Mouse (Mus musculus) MN1 (cell line): ENCODE measurements around the gene Slc25a27.

Experiments used
- DNase-seq: peaks from one replicate; pipeline ENCODE4 v3.0.0-alpha.2; 2016; ENCODE audit warnings: low spot score

Slc25a27 gene

GRCm38 (mm10) chr17:43666576-43667289 is at the start of gene Slc25a27:
TSS of gene Slc25a27 (minus strand) at chr17:43667214.
- peak; percentile 96 for DNase-seq

- no peak for DNase-seq
Observed at GRCm38 (mm10) chr17:43716601-43717000, 49.6 kb upstream of the Slc25a27 start.

DNA sequence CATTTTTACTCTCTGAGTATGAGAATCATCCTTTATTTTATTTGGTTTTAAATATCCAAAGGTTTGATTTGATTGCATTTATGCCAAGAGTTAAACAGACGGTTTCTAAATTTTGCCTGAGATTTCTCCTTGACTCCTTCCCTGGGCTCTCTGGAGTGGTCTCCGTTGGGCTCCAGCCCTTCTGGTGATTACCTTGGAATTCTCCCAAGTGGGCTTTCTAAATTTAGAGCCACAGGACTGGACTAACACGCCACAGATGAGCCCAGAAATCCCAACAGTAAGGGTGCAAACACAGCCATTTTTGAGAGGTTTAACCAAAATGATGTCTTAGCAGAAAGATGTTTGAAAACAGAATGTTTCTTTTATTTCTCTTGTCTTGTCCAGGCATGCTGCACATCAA is 47.2 kb upstream of the Slc25a27 start:
- no peak for DNase-seq

DNA sequence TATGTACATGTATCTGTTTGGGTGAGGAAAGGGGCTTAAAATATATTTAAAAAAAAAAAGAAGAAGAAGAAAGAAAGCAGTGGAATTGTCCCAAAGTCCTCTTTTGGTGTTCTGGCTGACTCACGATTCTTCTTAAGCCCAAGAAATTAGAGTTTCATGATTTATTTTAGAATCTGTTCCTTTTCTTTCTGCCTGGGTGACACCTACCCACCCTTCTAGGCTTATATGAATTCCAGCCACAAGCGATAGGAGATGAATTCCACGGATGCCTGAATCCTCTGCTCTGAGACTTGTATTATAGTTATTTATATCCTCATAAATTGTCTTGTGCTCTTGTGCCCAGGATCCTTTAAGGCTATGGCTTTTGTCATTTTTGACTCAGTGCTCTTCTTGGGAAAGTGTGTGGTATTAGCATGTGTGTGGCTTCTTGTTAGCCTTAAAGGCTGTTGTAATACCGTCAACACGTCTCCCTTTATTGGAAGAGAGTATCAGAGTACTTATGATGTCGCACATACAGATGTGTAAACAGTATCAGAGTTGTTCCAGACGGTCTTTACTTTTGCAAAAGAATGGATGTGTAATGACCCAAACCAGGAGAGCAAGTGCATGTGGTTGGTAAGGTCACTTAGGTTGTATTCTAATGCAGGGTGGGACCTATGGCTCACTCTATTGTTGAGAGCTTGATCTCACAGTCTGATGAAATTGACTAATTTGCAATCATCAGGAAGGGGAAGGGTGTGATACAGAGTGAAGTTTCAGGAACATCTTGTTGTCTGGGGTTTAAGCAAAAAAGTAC is 44.7 kb upstream of the Slc25a27 start:
- no peak for DNase-seq

- no peak for DNase-seq
Observed at GRCm38 (mm10) chr17:43707254-43707653, 40.2 kb upstream of the Slc25a27 start.

- DNase-seq: no peak
Observed at GRCm38 (mm10) chr17:43706749-43707148, 39.7 kb upstream of the Slc25a27 start.

DNA sequence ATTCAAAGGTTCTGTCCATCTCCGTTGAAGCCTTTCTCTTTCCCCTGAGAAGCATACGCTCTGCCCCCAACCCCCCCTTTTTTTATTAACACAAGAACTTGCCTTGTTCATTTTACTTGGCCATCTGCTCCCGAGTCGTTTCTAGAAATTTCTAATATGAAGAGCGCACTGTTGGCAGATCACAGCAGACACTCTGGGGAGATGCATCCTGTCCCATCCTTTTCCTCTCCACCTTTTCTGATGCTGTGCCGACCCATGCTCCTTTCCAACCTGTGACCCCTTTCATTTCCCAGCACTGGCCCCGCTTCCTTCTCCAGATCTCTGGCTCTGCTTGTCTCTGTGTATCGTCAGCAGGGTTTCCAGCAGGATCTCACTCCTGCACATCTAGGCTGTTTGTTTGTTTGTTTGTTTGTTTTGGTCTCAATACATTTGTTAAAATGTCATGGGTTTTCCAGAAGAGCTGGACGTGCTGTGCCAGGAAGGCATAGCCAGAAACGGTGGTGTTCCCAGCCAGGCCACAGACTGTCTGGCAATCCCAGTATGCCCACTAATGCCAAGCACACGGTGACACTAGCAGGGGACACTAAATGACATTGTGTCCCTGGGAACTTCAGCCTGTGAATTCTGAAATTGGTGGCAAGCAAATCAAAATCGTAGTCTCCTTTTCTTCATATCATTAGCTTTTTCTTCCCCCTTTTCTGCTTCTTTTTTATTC is 37.4 kb upstream of the Slc25a27 start:
- DNase-seq: no peak

DNA sequence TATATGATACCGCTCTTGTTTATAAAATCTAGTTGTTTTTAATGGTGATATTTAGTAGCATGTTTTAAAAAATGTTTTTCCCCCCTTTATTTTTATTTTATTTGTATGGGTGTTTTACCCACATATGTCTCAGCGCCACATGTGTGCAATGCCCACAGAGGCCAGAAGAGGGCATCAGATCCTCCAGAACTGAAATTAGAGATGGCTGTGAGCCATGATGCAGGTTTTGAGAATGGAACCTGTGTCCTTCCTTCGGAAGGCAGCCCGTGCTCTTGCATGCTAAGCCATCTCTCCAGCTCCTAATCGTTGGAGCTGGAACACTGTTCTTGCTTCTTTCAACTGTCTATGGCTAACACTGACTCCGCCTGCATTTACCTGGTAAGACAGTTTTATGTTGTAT is 34.0 kb upstream of the Slc25a27 start:
- no peak for DNase-seq

DNA sequence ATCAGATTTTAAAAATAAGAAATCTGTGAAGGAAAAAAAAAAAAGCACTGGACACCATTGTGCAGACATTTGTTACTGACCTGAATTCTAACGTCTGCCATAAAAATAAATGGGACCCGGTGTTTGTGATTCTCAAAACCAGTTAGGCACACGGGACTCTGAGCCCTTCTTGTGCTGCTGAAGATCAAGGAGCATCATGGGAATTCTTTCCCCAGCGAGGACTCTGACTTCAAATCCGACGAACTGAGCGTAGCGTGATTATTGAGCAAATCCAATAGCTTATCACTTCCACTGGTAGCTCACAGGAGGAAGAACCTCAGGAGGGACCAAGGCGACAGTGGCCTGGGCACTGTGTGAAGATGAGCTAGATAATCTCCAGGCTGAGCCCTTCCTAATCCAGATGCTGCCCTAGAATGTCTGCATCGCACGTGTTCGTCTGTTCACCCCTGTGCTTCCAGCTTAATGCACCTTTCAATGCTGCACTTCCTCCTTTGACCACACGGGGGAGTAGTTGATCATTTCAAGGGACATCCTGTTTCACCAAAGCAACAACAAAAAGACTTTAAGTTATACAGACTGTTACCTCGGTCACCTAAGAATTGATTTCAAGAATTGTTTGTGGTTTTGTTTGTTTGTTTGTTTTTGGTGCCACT is 32.1 kb upstream of the Slc25a27 start:
- peak; percentile 64 for DNase-seq

GRCm38 (mm10) chr17:43689591-43689990 is 22.6 kb upstream of the Slc25a27 start:
- no peak for DNase-seq

DNA sequence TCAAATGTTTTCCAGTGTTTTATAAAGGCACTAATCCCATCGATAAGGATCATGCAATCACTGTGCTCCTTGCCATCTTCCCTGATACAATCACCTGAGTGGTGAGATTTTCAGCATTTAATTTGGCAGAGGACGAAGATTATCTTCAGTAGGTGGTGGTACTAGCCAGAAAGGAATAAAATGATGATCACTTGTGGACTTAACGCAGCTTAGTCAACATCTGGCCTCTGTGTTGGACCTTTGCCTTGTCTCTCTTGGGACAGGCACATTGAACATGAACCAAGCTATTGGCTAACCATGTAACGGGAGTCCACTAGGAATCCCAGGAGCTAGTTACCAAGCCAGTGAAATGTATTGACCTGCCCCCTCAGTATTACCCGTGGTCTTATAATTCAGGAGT is 17.6 kb upstream of the Slc25a27 start:
- no peak for DNase-seq

DNA sequence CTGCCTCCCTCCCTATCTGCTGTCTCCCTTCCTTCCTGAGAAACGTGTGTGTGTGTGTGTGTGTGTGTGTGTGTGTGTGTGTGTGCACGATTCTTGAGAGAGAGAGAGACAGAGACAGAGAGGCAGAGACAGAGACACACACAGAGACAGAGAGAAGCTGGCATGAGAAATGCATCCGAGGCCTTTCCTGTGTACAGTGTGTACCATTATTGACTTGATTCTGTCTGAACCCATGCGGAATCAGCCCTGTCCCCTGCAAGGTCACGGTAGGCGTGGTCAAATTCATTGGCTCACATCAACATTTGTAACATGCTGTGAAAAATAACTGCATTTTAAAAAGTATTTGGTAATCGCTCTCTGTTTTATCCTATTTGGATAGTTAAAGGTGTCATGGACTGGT is 17.1 kb upstream of the Slc25a27 start:
- no peak for DNase-seq

DNA sequence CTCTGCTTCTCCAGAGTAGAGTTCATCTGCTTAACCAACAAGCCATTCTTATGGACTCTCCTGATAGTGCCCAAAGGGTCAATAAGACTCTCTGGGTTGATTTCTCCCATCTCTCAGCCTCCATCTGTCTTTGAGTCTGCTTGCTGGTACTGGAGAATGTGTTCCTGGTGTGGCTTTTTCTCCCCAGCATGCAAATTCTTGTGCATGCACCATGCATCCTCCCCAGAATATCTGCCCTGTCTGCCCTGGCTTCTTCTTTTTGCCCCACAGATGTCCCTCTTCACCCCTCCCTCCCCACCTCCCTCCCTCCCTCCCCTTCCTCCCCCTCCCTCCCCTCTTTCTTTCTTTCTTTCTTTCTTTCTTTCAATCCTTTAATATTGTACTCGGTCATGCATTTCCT is 10.3 kb upstream of the Slc25a27 start:
- no peak for DNase-seq

- DNase-seq: no peak
Observed at GRCm38 (mm10) chr17:43676241-43676640, 9.2 kb upstream of the Slc25a27 start.

DNA sequence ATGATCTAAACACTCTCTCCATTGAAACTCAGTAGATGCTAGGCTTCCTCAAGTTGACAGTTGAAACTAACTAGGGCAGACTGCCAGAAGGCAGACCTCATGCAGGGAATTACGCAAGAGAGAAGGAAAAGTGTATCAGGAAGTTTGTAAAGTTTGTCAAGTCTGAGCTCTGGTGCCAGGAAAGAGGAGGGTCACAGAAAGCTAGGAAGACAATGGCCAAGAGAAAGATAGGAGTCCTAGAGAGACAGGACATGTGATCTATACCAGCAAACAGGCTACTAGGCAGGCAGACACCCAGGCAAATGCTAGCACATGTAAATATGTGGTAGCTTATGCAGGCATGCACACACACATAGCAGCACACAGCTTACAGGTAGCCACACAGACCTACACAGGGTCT is 8.2 kb upstream of the Slc25a27 start:
- DNase-seq: no peak

GRCm38 (mm10) chr17:43671907-43672306 is 4.9 kb upstream of the Slc25a27 start:
- DNase-seq: no peak

GRCm38 (mm10) chr17:43669145-43669695 is 2.2 kb upstream of the Slc25a27 start:
- no peak for DNase-seq

DNA sequence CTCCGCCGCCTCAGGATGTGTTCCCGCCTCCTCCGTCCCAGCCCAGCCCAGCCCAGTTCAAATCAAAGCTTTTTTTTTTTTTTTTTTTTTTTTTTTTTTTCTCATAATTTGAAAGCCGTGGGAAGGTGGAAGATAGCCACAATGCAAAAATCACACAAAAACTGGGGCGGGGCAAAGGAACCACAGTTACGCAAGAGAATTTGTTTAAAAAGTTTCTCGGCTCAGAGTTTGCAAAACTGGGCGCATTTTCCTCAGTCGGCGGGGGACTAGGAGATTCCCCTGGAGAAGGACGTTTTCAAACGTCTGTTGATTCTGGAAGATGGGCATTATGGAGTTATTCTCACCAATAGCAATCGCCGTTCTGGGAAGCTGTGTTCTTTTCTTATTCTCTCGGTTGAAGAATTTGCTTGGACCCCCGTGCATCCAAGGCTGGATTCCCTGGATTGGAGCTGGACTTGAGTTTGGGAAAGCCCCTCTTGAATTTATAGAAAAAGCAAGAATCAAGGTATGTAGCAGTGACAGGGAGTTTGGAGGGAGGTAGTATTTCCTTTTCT is 353 bp upstream of the Slc25a27 start, which contains the start of gene Cyp39a1:
Gene Cyp39a1, plus strand, starts transcription at position 136 of the 554 bp plus-strand sequence.
- no peak for DNase-seq

DNA sequence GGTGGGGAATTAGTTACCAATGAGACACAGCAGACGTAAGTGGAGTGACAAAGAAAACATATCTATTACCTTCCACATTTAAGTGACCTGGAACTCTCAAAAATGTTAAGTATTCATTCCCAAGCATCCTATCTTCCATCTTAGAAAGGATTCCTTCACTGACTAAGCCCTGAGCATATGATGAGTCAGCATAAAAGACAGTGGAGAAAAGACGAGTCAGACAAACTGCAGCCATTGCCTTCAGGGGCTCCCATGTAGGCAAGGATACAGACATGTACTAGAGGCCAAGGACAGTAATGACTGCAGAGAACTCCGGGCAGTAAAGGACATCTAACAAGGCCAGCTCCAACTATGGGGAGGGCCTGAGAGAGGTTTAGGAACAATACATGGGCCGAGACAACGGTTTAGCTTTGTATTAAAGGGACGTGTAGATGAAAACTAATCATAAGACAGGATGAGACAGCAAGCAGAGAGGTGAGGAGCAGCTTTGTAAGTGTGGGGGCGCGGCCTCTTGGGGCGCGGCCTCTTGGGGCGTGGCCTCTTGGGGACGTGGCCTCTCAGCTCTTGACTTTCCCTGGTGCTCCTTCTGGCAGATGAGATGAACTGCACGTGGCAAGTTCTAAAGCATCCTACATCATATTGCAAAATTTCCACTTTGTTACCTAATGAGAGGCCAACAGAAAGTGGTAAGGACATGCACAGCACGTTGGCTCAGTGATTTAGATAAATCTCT is 15.5 kb downstream of the Slc25a27 start:
- DNase-seq: no peak

DNA sequence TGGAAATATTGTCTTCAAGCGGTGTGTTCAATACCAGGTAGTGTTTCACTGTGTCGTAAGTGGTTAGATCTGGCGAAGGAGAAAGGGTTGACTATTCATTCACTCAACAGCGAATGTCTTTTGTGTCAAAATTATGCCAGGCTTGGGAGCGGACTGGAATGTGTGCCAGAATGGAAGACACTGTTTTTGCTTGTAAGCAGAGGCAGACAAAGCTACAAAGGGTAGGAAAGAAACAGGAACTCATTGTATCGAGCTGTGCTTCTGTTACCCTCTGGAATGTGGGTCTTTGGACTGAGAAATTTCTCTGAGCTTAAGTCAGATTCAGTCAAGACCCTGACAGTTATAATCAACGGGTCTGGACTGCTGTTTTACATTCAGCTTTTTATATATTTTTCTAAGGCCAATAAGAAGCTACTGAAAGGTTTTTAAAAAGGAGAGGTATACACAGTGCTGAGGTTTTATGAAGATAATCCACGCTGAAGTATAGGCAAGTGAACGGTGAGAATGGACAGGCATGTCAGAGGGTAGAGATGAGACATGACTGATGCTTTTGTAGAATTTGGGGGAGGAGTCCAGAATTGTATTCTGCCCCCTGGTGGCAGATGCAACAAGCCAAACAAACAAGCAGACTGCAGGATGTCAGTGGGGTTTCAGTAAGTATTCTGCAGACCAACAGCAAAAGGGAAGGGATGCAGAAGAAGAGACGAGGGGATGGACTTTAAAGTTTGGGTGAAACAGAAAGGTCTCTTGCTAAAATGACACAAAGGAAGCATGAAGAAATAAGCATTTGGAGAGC is 17.2 kb downstream of the Slc25a27 start:
- DNase-seq: no peak
